Mouse (Mus musculus): Measurements from ENCODE around the gene Fbxl8. TPM values are rescaled to one million over a fixed set of nuclear protein-coding genes. Genes with fewer than 3 reads are reported as not detected.
"Not testable (repeated sequence)": the region's sequence is repeated elsewhere in the genome, so short reads cannot be mapped to it uniquely, and the experiment has no call there.

Fbxl8 gene
- 0.54 and 0.68 TPM in 2 replicates for polyA plus RNA-seq (2016; fragmentation: Nextera tagmentation; extraction: Ambion mirVana)

DNA sequence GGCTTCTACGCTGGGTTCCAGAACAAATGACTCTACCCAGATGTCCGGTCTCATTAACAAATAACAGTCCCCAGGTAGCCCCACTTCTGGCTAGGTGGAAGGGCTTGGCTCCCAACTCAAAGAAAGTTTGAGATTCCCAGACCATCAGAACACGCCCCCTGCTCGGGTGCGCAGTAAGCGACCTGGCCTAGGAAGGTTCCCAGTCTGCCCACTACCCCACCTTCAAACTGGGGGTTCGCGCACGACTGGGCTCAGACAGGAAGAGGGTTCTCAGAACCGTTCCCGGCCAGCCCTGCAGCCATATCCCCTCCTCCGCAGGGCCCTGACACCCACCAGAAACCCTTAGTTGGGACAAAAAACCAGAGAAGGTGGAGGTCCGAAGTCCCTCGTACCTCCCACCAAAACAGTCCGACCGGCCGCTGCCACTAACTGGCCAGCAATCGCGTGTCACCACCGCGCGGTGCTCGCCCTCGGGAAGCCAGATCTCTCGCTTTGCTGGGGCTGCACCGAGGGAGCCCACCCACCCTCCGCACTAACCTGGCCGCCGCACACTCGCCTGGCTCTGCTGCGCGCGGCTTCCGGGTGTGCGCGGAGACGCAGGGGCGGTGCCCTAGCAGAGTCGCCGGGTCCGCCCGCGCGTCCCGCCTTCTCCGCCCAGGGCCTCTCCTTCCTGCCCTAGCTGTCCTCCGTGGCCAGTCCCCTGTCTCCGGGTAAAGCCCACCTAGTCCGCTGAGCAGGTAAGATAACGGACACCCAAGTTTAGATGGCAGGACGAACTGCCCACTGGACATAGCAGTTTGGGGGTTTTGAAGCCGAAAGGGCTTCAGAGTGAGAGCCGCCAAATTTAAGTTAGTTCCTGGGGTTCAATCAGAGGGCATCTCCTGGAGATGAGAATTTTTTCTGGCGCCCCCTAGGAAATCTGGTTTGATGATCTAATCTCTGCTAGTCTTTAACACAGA, at the start of gene Fbxl8, which contains the start of gene Tradd:
Gene Fbxl8, plus strand, starts transcription at position 625 of the 959 bp plus-strand sequence.
Gene Tradd, minus strand, starts transcription at position 586 of the 959 bp plus-strand sequence.
- Histone ChIP-seq H3K27me3 (peaks cover 96% of the 10 kb centered on the region), H3K4me1 (peaks cover 31% of the 10 kb centered on the region), H3K9me3 (0 out of 2 replicates have a peak, but pooled peaks cover 5% of the 10 kb centered on the region), H3K27ac (no peak within 1 kb of the TSS), H3K4me3 (replicated peaks) (peak within 1 kb of the TSS; percentile 65), H3K36me3 (replicated peaks) (no peaks in the 10 kb centered on the region), H3K9ac (peak within 1 kb of the TSS; percentile 60), H3K4me2 (peak within 1 kb of the TSS; percentile 90)
- ATAC-seq (ENCODE audit: low FRiP score) = peak; percentile 42
- whole genome bisulfite sequencing = under 1% methylated on average over 54 of the region's 54 CpGs

DNA sequence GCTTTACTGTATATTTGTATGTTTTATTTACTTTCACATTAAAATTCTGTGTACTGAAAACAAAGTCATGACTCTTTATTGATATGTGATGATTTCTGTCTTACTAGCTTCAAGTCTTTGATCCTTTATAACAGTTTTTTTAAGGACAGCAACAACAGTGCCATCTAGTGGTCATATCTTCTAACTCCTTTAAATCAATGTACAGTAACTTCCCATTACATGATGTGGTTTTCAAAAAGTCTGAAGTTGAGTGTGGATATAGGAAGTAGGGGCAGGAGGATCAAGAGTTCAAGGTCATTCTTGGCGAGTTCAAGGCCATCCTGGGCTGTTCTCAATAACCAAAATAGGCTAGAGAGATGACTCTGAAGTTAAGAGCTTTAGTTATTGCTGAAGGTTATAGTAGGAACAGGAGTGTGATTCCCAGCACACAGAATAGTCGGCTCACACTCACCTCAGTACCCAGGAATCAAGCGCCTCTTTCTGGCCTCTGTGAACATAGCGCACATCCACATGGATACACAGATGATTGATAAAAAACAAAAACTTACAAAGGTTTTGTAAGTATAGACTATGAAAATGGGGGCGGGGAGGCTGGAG, 46.4 kb upstream of the Fbxl8 start:
- Histone ChIP-seq H3K27ac (no peak overlapping the region), H3K36me3 (replicated peaks) (peaks cover 13% of the 10 kb centered on the region; the same call in 1 of the 2 replicates), H3K9me3 (no peaks in the 10 kb centered on the region), H3K4me1 (no peaks in the 10 kb centered on the region), H3K4me2 (no peak overlapping the region), H3K27me3 (no peaks in the 10 kb centered on the region), H3K4me3 (replicated peaks) (no peak overlapping the region), H3K9ac (no peak overlapping the region)
- ATAC-seq (ENCODE audit: low FRiP score) = peak; percentile 65; the same call in 1 of the 2 replicates
- 82% methylated on average over 5 of the region's 5 CpGs for WGBS

DNA sequence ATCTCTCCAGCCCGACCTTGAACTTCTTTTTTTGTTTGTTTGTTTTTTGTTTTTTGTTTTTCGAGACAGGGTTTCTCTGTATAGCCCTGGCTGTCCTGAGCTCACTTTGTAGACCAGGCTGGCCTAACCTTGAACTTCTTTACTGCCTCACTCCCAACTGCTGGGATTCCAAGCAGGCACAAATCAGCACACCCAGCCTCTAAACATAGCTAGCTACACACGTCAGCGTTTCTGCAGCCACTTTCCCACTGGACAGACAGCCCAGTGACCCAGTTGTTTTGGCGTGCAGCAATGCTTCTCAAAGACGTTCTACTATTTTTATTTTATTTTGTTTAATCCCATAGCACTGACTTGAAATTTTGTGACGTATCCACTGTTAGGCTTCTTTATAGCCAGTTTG, 40.6 kb upstream of the Fbxl8 start:
- H3K9me3 ChIP-seq = no peaks in the 10 kb centered on the region
- H3K27ac ChIP-seq = no peak overlapping the region
- 84% methylated on average over 7 of the region's 7 CpGs for WGBS
- H3K9ac ChIP-seq = no peak overlapping the region
- peaks cover 18% of the 10 kb centered on the region for H3K4me1 ChIP-seq
- H3K4me2 ChIP-seq = no peak overlapping the region
- no peaks in the 10 kb centered on the region for H3K36me3 ChIP-seq (replicated peaks)
- H3K27me3 ChIP-seq = no peaks in the 10 kb centered on the region
- H3K4me3 ChIP-seq (replicated peaks) = no peak overlapping the region
- ATAC-seq (ENCODE audit: low FRiP score) = no peak

DNA sequence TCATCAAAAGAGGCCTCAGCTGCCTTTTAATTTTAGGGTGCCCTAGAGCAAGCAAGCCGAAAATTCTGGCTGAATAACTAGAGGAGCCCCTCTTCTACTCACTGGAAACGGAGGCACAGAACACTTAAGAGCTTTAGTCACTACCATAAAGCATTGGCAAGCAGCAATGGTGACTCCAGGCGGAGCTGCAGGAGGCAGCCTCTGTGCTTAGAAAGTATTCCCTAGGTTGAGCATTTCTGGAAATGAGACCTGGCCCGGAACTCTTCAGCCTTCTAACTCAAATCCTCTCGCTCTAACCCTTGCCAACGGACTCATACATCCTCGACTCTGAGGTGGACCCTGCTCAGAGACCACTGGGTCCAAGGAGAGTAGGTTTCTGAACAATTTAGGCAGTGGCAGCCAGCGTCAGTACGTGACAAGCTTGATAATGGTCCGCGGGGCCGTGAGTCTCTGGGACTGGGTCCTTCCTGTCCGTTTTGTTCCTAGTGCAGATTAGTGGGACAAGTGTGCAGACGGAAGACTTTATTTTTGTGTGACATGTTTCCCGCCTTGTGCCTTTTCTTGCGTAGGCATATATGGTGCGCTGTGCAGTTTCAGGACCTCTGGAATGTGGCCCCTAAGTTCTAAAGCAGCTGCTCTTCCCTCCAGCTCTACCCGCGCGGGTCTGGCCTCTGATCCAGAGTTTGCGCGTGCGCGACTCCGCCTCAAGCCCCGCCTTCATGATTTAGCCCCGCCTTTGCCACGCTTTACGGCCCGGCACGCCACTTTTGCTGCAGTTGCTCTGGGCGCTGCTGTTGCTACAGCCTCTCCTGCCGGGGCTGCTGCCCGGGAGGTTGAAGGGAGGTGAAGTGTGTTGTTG, 39.8 kb upstream of the Fbxl8 start, which contains the start of gene D230025D16Rik:
Gene D230025D16Rik, plus strand, starts transcription at position 733 of the 859 bp plus-strand sequence.
- Histone ChIP-seq H3K9ac (peak within 1 kb of the TSS; percentile 90), H3K27ac (peak within 1 kb of the TSS; percentile 79), H3K4me3 (replicated peaks) (peak within 1 kb of the TSS; percentile 94), H3K4me2 (peak within 1 kb of the TSS; percentile 83), H3K9me3 (no peaks in the 10 kb centered on the region), H3K27me3 (no peaks in the 10 kb centered on the region), H3K4me1 (peaks cover 18% of the 10 kb centered on the region), H3K36me3 (replicated peaks) (no peaks in the 10 kb centered on the region)
- 2% methylated on average over 34 of the region's 34 CpGs for whole genome bisulfite sequencing
- peak; percentile 97 for ATAC-seq (ENCODE audit: low FRiP score)

DNA sequence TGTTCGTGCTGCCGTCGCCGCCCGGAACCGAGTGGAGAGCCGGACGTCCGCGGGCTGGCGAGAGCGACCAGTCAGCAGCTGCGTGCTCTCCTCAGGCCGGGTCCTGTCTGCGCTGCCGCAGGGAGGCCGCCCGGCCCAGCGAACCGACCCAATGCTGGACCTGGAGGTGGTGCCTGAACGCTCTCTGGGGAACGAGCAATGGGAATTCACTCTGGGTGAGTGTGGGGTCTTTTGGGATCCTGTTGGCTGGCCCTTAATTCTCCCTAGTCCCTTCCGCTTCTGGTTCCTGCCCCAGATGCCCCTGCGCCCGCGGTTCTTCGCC, 39.2 kb upstream of the Fbxl8 start:
- H3K9me3 ChIP-seq = no peaks in the 10 kb centered on the region
- WGBS = under 1% methylated on average over 27 of the region's 27 CpGs

DNA sequence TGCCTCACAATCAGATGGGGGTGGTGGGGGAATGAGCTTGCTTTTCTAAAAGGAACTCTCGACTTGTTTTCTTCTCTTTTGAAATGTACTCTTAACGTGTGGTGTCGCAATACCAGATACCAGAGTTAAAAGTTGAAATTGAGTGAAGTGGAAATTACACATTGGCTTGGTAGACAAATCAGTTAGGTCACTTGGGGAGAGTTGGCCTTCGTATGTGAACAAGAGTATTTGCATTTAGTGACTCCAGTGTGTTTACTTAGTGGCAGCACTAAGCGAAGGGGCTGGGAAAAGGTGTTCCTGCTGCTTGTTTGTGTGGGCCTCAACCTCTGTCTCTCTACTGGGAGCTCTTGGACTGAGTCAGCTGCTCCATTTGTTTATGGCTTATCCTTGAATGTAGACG, 38.5 kb upstream of the Fbxl8 start:
- Histone ChIP-seq H3K4me1 (peaks cover 18% of the 10 kb centered on the region), H3K36me3 (replicated peaks) (no peaks in the 10 kb centered on the region), H3K27me3 (no peaks in the 10 kb centered on the region), H3K4me3 (replicated peaks) (peak overlapping the region; percentile 94), H3K4me2 (peak overlapping the region; percentile 83), H3K27ac (no peak overlapping the region), H3K9me3 (no peaks in the 10 kb centered on the region), H3K9ac (peak overlapping the region; percentile 90)
- no peak for ATAC-seq (ENCODE audit: low FRiP score)
- WGBS = 31% methylated on average over 6 of the region's 6 CpGs

More for the DNA sequence above, 39.2 kb upstream of the Fbxl8 start:
- Histone ChIP-seq H3K27me3 (no peaks in the 10 kb centered on the region), H3K27ac (peak overlapping the region; percentile 79), H3K9ac (peak overlapping the region; percentile 90), H3K4me2 (peak overlapping the region; percentile 83), H3K4me3 (replicated peaks) (peak overlapping the region; percentile 94), H3K36me3 (replicated peaks) (no peaks in the 10 kb centered on the region), H3K4me1 (peaks cover 18% of the 10 kb centered on the region)
- no peak for ATAC-seq (ENCODE audit: low FRiP score)

DNA sequence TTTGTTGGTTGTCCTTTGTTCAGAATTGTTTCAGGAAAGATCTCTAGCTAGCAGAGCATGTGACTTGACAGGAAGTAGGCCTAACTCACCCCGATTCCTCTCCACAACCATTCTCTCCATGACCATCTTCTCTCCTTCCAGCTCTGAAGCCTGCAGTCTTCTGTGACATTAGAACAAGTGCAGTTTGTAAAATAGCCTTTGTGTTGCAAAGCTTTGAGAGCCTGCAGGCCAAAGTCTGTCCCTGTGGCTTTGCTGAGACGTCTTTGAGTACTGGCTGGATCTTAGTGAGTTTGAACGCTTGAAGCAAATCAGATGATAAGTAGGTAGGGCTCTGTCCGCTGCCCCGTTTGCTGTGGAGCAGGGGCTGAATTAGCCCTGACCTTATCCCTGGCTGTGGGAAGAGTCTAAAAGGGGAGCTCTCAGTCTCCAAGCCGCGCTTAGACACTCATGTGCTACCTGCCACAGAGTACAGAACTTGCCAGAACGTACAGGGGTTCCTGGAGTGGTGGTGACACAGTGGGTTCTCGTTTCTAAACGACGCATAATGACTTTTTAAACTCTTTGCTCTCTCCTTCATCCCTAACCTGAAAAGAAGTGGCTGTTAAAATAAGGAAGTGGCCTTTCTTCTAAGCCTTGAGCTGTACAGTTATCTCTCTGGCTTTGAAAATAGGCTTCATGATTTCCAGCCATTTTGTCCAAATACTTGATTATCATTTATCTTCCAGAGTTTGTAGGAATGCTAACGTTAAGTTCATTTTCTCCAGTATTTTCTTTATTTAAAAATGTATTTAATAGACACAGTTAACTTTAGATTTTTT, 32.7 kb upstream of the Fbxl8 start:
- Histone ChIP-seq H3K4me2 (no peak overlapping the region), H3K27ac (no peak overlapping the region), H3K36me3 (replicated peaks) (peaks cover 19% of the 10 kb centered on the region; the same call in 1 of the 2 replicates), H3K9me3 (no peaks in the 10 kb centered on the region), H3K4me3 (replicated peaks) (no peak overlapping the region), H3K27me3 (no peaks in the 10 kb centered on the region), H3K9ac (no peak overlapping the region), H3K4me1 (no peaks in the 10 kb centered on the region)
- 87% methylated on average over 12 of the region's 12 CpGs for WGBS
- ATAC-seq (ENCODE audit: low FRiP score) = no peak

DNA sequence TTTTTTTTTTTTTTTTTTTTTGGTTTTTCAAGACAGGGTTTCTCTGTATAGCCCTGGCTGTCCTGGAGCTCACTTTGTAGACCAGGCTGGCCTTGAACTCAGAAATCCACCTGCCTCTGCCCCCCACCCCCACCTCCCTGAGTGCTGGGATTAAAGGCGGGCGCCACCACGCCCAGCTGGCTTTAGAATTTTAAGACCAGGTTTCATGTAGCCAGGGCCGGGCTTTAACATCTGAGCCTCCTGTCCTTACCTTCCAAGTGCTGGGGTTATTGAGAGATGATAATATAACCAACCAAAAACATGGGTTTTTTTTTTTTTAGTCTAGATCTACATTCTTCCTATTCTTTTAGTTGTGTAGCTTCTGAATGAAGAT, 32.1 kb upstream of the Fbxl8 start:
- WGBS = 91% methylated on average over 4 of the region's 4 CpGs
- H3K36me3 ChIP-seq (replicated peaks) = peaks cover 21% of the 10 kb centered on the region; the same call in 1 of the 2 replicates
- not testable (repeated sequence) for H3K4me1 ChIP-seq; H3K4me2 ChIP-seq; H3K9ac ChIP-seq; H3K27ac ChIP-seq; H3K27me3 ChIP-seq; H3K9me3 ChIP-seq; H3K4me3 ChIP-seq (replicated peaks); ATAC-seq (ENCODE audit: low FRiP score)

DNA sequence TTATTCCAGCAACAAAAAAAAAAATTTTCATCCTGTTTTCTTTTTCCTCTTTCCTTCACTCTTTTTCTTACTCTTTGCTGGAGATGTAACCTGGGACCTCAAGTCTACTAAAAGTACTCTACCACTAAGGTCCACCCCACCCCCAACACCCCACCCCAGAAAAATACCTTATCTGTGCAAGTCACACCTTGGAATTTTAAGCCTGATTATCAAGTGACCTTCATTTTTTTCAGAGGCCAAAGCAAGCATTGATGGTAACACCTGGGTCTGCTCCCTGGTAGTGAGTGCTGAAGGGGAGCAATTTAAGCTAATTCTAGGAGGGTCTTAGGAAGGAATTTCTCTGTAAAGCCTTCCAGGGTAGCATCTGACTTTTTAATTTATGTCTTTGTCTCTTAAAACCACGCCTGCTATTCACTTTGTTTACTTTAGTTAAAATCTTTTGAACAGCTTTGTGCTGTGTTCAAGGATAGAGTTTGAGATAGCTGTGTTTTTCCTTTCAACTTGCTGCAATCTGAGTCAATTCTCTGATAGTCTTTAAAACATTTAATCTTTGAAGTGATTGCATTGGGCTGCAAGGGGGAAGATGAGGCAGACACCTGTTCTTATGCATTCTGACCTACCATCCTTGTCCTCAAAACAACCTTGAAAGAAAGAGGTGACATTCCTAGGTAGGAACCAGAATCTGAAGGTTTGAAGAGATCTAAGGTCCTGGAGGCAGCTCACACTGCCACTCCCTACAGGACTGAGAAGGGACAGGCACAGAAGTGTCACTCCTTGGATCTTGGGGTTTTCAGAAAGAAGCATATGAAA, 31.1 kb upstream of the Fbxl8 start:
- no peak for ATAC-seq (ENCODE audit: low FRiP score)
- no peak overlapping the region for H3K9ac ChIP-seq
- peaks cover 21% of the 10 kb centered on the region; the same call in 1 of the 2 replicates for H3K36me3 ChIP-seq (replicated peaks)

DNA sequence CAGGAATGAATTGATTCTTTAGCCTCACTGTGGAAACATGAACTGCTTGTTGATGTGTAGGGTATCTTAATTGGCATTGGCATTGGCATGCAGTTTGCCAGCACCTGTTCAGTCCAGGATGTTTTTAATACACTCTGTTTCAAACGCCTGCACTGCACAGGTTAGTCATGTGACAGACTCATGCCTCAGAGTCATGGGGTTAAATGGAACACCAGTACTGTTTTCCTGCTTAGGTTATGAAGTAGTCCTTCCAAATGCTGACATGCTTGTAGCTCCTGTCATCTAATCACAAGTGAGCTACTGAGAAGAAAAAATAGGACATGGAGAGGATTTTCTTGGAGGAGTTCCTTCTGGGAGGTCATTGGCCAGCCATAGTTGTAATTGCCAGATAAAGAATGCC, 29.2 kb upstream of the Fbxl8 start:
- no peaks in the 10 kb centered on the region for H3K4me1 ChIP-seq
- peaks cover 31% of the 10 kb centered on the region for H3K36me3 ChIP-seq (replicated peaks)
- 82% methylated on average over 1 of the region's 1 CpGs for WGBS
- no peak overlapping the region for H3K4me3 ChIP-seq (replicated peaks)
- no peak overlapping the region for H3K4me2 ChIP-seq
- no peaks in the 10 kb centered on the region for H3K9me3 ChIP-seq
- ATAC-seq (ENCODE audit: low FRiP score) = no peak
- H3K27me3 ChIP-seq = no peaks in the 10 kb centered on the region
- no peak overlapping the region for H3K27ac ChIP-seq
- no peak overlapping the region for H3K9ac ChIP-seq

More for the DNA sequence above, 31.1 kb upstream of the Fbxl8 start:
- Histone ChIP-seq H3K4me2 (no peak overlapping the region), H3K4me3 (replicated peaks) (no peak overlapping the region), H3K9me3 (no peaks in the 10 kb centered on the region), H3K4me1 (no peaks in the 10 kb centered on the region), H3K27me3 (no peaks in the 10 kb centered on the region), H3K27ac (no peak overlapping the region)
- 82% methylated on average over 1 of the region's 1 CpGs for WGBS
